Mouse (Mus musculus) stomach, postnatal 0 days (tissue): Measurements from ENCODE around the gene Mical3.

Source experiments
- CTCF ChIP-seq: IDR thresholded peaks from 2 replicates; pipeline ENCODE4 v1.5.1; 2016; ENCODE audit warnings: antibody characterized with exemption, low read depth, mild to moderate bottlenecking, moderate library complexity
- EP300 ChIP-seq: optimal IDR thresholded peaks from 2 replicates; pipeline ENCODE3; 2016; ENCODE audit warnings: antibody characterized with exemption

DNA sequence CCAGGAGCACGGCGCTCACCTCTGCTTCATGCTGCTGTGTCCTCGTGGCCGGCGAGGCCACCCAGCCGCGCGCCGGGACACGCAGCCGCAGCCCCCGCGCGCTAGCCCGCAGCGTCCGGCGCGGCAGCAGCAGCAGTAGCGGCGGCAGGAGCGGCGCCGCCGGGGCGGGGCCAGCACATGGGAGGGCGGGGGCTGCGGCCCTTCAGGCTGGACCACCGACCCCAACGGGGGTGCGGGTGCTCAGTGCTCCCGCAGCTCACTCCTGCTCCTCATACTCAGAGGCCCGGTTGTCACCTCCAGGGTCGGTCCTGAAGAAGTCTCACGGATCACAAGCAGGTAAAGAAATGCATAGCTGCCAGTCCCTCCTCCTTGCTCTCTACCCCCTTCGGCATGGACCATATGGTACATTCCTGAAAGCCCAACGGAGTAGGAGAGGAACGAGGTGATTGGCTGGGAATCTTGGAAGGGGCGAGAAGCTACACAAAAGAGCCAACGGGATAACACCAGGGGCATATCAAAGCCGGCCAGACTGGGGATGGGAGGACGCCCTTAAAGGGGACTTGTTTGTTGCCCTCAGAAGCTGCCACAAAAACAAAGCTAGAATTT lies 20.7 kb downstream of the Mical3 start:
- no peak for TF ChIP-seq EP300
- TF ChIP-seq CTCF = no peak; the same call in 1 of the 2 replicates
